Mouse (Mus musculus) cerebellum, adult 2 months (tissue): ENCODE data around the gene Dusp13.

Experiments
- CTCF ChIP-seq: fragments of 200-500 bp; IDR thresholded peaks from 2 replicates; pipeline ENCODE4 v1.5.1; 2011; ENCODE audit warnings: low read depth, mild to moderate bottlenecking, control low read depth, low read length, moderate library complexity, borderline replicate concordance; ENCODE audit not compliant: insufficient read depth
- POLR2A ChIP-seq: fragments of 200-500 bp; IDR thresholded peaks from 2 replicates; pipeline ENCODE4 v1.6.1; 2011; ENCODE audit warnings: low read length, control low read depth, borderline replicate concordance; ENCODE audit not compliant: insufficient read depth

DNA sequence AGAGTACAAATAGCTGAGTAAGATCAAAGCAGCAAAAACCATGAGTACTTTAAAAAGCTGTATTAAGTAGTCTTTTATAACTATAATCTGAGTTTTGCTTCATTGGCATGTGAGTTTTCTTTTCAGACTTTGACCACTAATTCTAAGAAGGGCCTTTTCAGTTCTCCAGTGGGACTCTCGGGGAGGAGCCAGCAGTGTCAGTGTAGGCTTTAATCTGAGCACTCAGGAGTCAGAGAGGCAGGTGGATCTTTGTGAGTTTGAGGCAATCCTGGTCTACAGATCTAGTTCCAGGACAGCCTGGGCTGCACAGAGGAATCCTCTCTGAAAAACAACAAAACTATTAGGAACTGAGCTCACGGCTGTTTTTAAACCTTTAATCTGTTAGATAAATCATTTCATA lies 23.0 kb upstream of the Dusp13 start:
- TF ChIP-seq POLR2A (no peak), CTCF (no peak)
